16 mouse cellular contexts compared by ENCODE assay signal in the genomic region with DNA sequence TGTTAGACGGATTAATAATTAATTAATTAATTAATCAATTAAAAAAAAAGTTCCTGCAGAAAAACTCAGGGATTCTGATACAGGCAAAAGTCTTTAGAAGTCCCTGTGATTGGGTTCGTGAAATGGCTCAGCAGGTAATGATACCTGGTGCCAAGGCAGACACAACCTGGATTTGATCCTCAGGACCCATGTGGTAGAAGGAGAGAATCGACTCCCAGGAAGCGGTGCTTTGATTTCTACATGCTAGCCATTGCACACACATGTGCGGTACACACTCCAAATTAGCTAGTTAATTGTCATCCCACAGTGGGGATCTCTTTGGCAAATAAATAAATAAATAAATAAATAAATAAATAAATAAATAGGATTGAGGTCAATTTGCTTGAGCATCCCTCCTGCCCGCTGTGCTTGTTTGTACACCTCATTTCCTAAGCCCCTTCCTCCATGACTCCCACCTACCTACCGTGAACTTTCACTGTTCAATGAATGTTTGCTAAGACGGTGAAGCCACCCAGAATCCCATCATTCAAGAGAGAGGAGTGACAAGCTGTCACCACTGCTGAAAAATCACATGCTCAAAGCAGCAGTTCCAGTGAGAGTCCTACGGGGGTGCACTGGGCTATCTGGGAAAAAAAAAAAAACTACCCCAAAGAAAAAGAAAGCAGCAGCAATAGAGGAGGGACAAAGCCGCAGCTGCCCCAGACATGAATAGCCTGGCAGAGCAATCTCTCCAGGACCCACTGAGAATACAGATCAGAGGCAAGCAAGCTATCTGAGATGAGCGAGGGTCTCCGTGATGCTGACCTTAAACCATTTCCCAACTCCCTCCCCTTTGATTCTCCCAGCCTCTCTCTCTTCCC.
DNase-seq lines count a peak whose midpoint lies in the region; ATAC-seq and TF ChIP-seq lines count a peak whose summit lies in the region.
"Had no signal": no experiment of that assay in that cellular context is flagged by ENCODE, and none has a peak within 500 bp of the region (broad histone marks: within the 10 kb centered on the region; RNA-seq: fewer than 3 reads in every experiment).

No protein-coding gene starts in this region.

- no peaks in the 10 kb centered on the region for H3K36me3 ChIP-seq in forebrain, embryonic 12.5 days (replicated peaks)
- no peaks in the 10 kb centered on the region for H3K36me3 ChIP-seq in hindbrain, embryonic 15.5 days
- H3K36me3 ChIP-seq in midbrain, postnatal 0 days (ENCODE audit: insufficient read depth, low read length), result no peaks in the 10 kb centered on the region
- H3K36me3 ChIP-seq: embryonic facial prominence, embryonic 12.5 days had no signal

- H3K27me3 ChIP-seq in forebrain, embryonic 12.5 days, result no peaks in the 10 kb centered on the region
- no peaks in the 10 kb centered on the region for H3K27me3 ChIP-seq in hindbrain, embryonic 15.5 days
- no peaks in the 10 kb centered on the region for H3K27me3 ChIP-seq in midbrain, postnatal 0 days (ENCODE audit: insufficient read depth, low read length)
- H3K27me3 ChIP-seq: embryonic facial prominence, embryonic 12.5 days had no signal

- peak overlapping the region; percentile 75 for H3K27ac ChIP-seq in forebrain, embryonic 12.5 days
- peak overlapping the region; percentile 53 for H3K27ac ChIP-seq in hindbrain, embryonic 15.5 days (replicated peaks)
- H3K27ac ChIP-seq in midbrain, postnatal 0 days (ENCODE audit: low read depth, low read length), result no peak overlapping the region; the same call in 1 of the 2 replicates
- H3K27ac ChIP-seq: embryonic facial prominence, embryonic 12.5 days; liver, embryonic 14.5 days had no signal

- peak; percentile 74 for ATAC-seq in forebrain, embryonic 12.5 days (ENCODE audit: low FRiP score)
- ATAC-seq in hindbrain, embryonic 15.5 days (ENCODE audit: low FRiP score, low read depth), result peak; percentile 55; the same call in 1 of the 2 replicates
- ATAC-seq in midbrain, postnatal 0 days (ENCODE audit: low FRiP score), result peak; percentile 69
- ATAC-seq: intestine, postnatal 0 days had no signal

- no peak overlapping the region for H3K9ac ChIP-seq in forebrain, embryonic 12.5 days
- no peak overlapping the region for H3K9ac ChIP-seq in hindbrain, embryonic 15.5 days
- no peak overlapping the region for H3K9ac ChIP-seq in midbrain, postnatal 0 days (replicated peaks; ENCODE audit: low read length, poor library complexity, severe bottlenecking)
- H3K9ac ChIP-seq: embryonic facial prominence, embryonic 12.5 days; liver, embryonic 14.5 days had no signal

- H3K4me2 ChIP-seq in forebrain, embryonic 12.5 days, result no peak overlapping the region
- H3K4me2 ChIP-seq in hindbrain, embryonic 15.5 days, result no peak overlapping the region
- no peak overlapping the region for H3K4me2 ChIP-seq in midbrain, postnatal 0 days (ENCODE audit: low read depth, low read length, poor library complexity, severe bottlenecking)
- H3K4me2 ChIP-seq: embryonic facial prominence, embryonic 12.5 days had no signal

- H3K9me3 ChIP-seq in forebrain, embryonic 12.5 days, result no peaks in the 10 kb centered on the region
- no peaks in the 10 kb centered on the region for H3K9me3 ChIP-seq in hindbrain, embryonic 15.5 days
- H3K9me3 ChIP-seq in midbrain, postnatal 0 days (ENCODE audit: low read length), result no peaks in the 10 kb centered on the region

- 54% methylated on average over 12 of the region's 12 CpGs for WGBS in forebrain, embryonic 12.5 days
- WGBS in hindbrain, embryonic 15.5 days, result 42% methylated on average over 12 of the region's 12 CpGs
- 49% methylated on average over 12 of the region's 12 CpGs for WGBS in midbrain, postnatal 0 days

- peaks cover 16% of the 10 kb centered on the region for H3K4me1 ChIP-seq in forebrain, embryonic 12.5 days
- H3K4me1 ChIP-seq in hindbrain, embryonic 15.5 days (replicated peaks), result no peaks in the 10 kb centered on the region; the same call in 1 of the 2 replicates
- H3K4me1 ChIP-seq in midbrain, postnatal 0 days (ENCODE audit: insufficient read depth, low read length), result no peaks in the 10 kb centered on the region
- H3K4me1 ChIP-seq: embryonic facial prominence, embryonic 12.5 days had no signal

- no peak for TF ChIP-seq CTCF in midbrain, postnatal 0 days (IDR thresholded peaks at IDR 0.05)

- peak; percentile 28 for DNase-seq in embryo, embryonic 10.5 days (ENCODE audit: low spot score)
- no peak for DNase-seq in embryo, embryonic 9.5 days (ENCODE audit: extremely low spot score)
- DNase-seq in midbrain, postnatal 0 days (ENCODE audit: low spot score), result peak; percentile 43
- DNase-seq in adipocyte (ENCODE audit: low spot score), result no peak
- no peak for DNase-seq in left cerebral cortex, adult 8-10 months (ENCODE audit: low spot score in 2 of 2)
- no peak for DNase-seq in thymus, postnatal 4 days
- DNase-seq: adrenal gland, postnatal 25 days; cerebellum, adult 11 months; kidney, postnatal 4 days; lung, postnatal 4 days had no signal

- no peak overlapping the region for H3K4me3 ChIP-seq in forebrain, embryonic 12.5 days (replicated peaks)
- no peak overlapping the region for H3K4me3 ChIP-seq in hindbrain, embryonic 15.5 days
- no peak overlapping the region for H3K4me3 ChIP-seq in midbrain, postnatal 0 days (ENCODE audit: low read depth, low read length)
- H3K4me3 ChIP-seq: embryonic facial prominence, embryonic 12.5 days; myocyte had no signal

Comparison
In these comparisons a context has a peak if more than half of its experiments do, and no peak if none do; other contexts are left out.
1. DNase-seq: peak in embryo, embryonic 10.5 days (single experiment) and midbrain, postnatal 0 days (single experiment); none in embryo, embryonic 9.5 days (single experiment), adipocyte (single experiment), left cerebral cortex, adult 8-10 months (0 of 2) and thymus, postnatal 4 days (single experiment).
2. Peak in every context shown above with its lines, with median percentiles within 50 percentile points of each other: ATAC-seq.